Mouse (Mus musculus): ENCODE data around the gene Mindy1. TPM values are rescaled to one million over a fixed set of nuclear protein-coding genes. Genes with fewer than 3 reads are reported as not detected.

Gene Mindy1
- polyA plus RNA-seq (2015; fragmentation: Nextera tagmentation; extraction: Ambion mirVana), result 48.1 and 54.0 TPM in 2 replicates

DNA sequence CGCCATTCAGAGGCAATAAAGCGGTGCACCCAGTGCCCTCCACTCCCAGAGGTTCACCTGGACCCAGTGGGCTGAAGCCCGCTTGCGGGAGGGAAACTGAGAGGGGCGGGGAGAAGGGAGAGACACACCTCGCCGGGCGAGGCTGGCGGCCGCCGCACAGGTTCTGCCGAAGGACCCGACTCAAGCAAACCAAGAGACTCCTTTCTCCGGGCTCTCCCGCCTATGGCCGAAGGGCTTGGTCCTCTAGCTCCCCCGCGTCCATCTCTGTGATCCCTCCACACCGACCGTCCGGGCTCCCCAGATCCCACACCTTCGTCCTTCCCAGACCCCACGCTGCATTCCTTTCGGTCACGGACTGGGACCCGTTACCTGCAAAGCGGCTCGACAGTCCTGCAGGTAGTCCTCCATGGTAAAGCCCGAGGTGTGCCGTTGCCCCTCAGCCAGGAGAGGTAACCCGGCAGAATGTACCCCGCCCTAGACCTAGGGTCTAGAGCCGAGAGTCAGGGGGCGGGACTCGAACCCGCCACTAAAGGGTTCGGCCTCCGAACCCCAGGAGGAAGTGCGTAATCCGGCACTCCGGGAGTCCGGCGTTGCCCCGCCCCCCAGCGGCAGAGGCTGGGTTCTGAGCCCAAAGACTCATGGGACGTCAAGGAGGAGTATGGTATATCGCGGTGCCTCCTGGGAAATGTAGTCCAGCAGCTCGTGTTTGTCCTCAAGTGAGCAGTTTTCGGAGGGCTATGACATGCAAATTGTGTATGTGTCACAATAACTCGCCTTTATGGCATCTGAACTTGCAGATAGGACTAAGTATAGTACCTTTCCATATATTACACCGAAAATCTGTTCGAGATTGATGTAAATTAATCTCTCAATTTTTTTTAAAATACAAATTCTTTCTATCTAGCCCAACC lies at the start of gene Mindy1, which contains the start of gene Prune1:
TSS of gene Mindy1 (plus strand) at position 130 of the 911 bp plus-strand sequence.
TSS of gene Prune1 (minus strand) at position 861 of the 911 bp plus-strand sequence.
- peak within 1 kb of the TSS; percentile 98 for H3K27ac ChIP-seq (replicated peaks)
- no peaks in the 10 kb centered on the region for H3K9me3 ChIP-seq (replicated peaks)
- no peaks in the 10 kb centered on the region for H3K27me3 ChIP-seq
- WGBS, result under 1% methylated on average over 53 of the region's 53 CpGs
- peak within 1 kb of the TSS; percentile 75 for H3K9ac ChIP-seq
- peak within 1 kb of the TSS; percentile 72 for H3K4me2 ChIP-seq (replicated peaks)
- H3K4me1 ChIP-seq, result peaks cover 29% of the 10 kb centered on the region
- H3K36me3 ChIP-seq, result no peaks in the 10 kb centered on the region
- H3K4me3 ChIP-seq (replicated peaks), result peak within 1 kb of the TSS; percentile 79
- ATAC-seq (ENCODE audit: insufficient number of reproducible peaks, low FRiP score, low TSS enrichment, low read depth), result peak; percentile 90

DNA sequence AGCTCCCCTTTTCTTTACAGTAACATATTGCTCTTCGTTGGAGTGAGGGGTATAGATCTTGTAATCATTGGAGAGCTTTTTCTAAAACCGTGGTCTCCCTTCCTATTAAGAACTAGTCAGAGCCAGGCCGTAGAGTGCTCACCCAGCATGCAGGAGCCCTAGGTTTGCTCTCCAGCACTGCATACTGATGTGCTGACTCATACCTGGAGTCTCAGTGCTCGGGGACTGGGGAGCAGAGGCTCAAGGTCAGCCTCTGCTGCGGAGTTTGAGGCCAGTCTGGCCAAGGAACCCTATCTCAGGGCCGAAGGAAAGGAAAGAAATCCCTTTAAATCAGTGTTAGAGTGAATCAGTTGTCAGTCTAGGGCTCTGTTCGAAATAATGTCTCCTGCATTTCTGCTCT lies 48.4 kb upstream of the Mindy1 start:
- WGBS, result 76% methylated on average over 7 of the region's 7 CpGs
- no peak overlapping the region for H3K27ac ChIP-seq (replicated peaks)
- H3K27me3 ChIP-seq, result no peaks in the 10 kb centered on the region
- H3K36me3 ChIP-seq, result peaks cover 62% of the 10 kb centered on the region
- no peak for ATAC-seq (ENCODE audit: insufficient number of reproducible peaks, low FRiP score, low TSS enrichment, low read depth)
- H3K9ac ChIP-seq, result no peak overlapping the region
- H3K4me2 ChIP-seq (replicated peaks), result no peak overlapping the region
- peaks cover 21% of the 10 kb centered on the region for H3K4me1 ChIP-seq
- H3K9me3 ChIP-seq (replicated peaks), result no peaks in the 10 kb centered on the region
- no peak overlapping the region for H3K4me3 ChIP-seq (replicated peaks)

DNA sequence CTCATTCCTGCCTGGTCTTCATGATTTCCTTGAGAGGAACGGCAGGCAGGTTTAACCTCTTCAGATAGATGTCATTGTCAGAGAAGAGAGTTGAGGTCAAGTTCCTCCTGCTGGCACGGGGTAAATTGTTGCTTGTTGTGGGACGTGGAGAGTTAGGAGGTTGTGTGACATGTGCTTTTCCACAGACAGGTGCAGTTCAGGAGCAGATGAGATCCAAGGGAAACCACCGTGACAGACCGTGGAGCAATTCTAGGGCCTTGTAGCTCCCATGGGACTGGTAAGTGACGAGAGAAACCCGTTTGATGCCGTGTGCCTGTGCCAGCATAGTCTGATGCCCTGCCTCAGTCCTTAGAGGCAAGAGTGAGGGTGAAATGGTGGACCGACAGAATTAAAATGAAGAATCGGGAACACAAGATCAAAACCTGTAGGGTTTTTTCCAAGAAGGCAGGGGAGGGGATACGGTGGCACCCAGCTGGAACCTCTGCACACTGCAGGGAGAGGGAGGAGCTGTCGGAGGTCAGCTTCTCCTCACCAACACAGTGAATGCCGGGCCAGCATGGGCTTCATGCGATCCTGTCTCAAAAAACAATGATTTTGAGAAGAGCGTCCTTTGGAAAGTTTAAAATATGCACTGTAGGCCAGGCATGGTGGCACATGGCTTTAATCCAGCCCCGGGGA lies 47.7 kb upstream of the Mindy1 start:
- peaks cover 21% of the 10 kb centered on the region for H3K4me1 ChIP-seq
- no peaks in the 10 kb centered on the region for H3K9me3 ChIP-seq (replicated peaks)
- H3K4me2 ChIP-seq (replicated peaks), result no peak overlapping the region
- H3K9ac ChIP-seq, result no peak overlapping the region
- no peak overlapping the region for H3K27ac ChIP-seq (replicated peaks)
- H3K4me3 ChIP-seq (replicated peaks), result no peak overlapping the region
- no peaks in the 10 kb centered on the region for H3K27me3 ChIP-seq
- ATAC-seq (ENCODE audit: insufficient number of reproducible peaks, low FRiP score, low TSS enrichment, low read depth), result no peak
- WGBS, result 83% methylated on average over 16 of the region's 16 CpGs
- peaks cover 69% of the 10 kb centered on the region for H3K36me3 ChIP-seq

- no peak overlapping the region for H3K9ac ChIP-seq
- no peak overlapping the region for H3K4me2 ChIP-seq (replicated peaks)
- no peak for ATAC-seq (ENCODE audit: insufficient number of reproducible peaks, low FRiP score, low TSS enrichment, low read depth)
- H3K36me3 ChIP-seq, result peaks cover 69% of the 10 kb centered on the region
- no peaks in the 10 kb centered on the region for H3K27me3 ChIP-seq
- no peaks in the 10 kb centered on the region for H3K9me3 ChIP-seq (replicated peaks)
- no peak overlapping the region for H3K27ac ChIP-seq (replicated peaks)
- no peak overlapping the region for H3K4me3 ChIP-seq (replicated peaks)
- peaks cover 15% of the 10 kb centered on the region for H3K4me1 ChIP-seq
- WGBS, result 60% methylated on average over 23 of the region's 23 CpGs
Measured at GRCm38 (mm10) chr3:95235386-95236301, 45.5 kb upstream of the Mindy1 start.

DNA sequence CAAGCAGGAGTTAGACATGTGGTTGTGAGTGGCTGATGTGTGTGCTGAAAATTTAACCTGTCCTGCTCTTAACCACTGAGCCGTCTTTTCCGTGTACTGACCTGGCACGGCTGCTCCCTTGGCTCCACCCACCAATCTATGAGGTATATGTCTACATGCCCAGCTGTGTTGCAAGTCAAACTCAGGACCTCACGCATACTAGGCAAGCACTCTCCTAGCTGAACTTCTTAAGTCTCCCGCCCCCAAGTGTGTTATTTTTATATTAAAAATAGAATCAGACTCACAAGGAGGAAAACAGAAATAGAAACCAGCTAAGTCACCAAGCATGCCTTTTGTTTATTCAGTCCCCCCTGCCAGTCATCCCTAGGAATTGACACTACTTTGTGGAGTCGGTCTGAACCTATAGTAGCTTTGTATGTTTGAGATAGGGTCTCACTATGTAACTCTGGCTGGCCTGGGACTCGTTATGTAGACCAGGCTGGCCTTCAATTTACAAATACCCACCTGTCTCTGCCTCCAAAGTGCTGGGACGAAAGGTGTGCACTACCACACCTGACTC lies 43.5 kb upstream of the Mindy1 start:
- Histone ChIP-seq H3K9me3 (replicated peaks) (no peaks in the 10 kb centered on the region), H3K4me3 (replicated peaks) (no peak overlapping the region), H3K4me1 (peaks cover 6% of the 10 kb centered on the region; the same call in 1 of the 2 replicates), H3K4me2 (replicated peaks) (no peak overlapping the region), H3K27me3 (no peaks in the 10 kb centered on the region), H3K9ac (no peak overlapping the region), H3K36me3 (peaks cover 58% of the 10 kb centered on the region), H3K27ac (replicated peaks) (peak overlapping the region; percentile 28; the same call in 1 of the 2 replicates)
- WGBS, result 75% methylated on average over 8 of the region's 8 CpGs
- no peak for ATAC-seq (ENCODE audit: insufficient number of reproducible peaks, low FRiP score, low TSS enrichment, low read depth)

GRCm38 (mm10) chr3:95239022-95239421 lies 42.1 kb upstream of the Mindy1 start:
- Histone ChIP-seq H3K36me3 (peaks cover 44% of the 10 kb centered on the region), H3K4me2 (replicated peaks) (no peak overlapping the region), H3K9ac (no peak overlapping the region), H3K27ac (replicated peaks) (no peak overlapping the region), H3K4me3 (replicated peaks) (no peak overlapping the region), H3K27me3 (no peaks in the 10 kb centered on the region), H3K4me1 (peaks cover 6% of the 10 kb centered on the region; the same call in 1 of the 2 replicates), H3K9me3 (replicated peaks) (no peaks in the 10 kb centered on the region)
- ATAC-seq (ENCODE audit: insufficient number of reproducible peaks, low FRiP score, low TSS enrichment, low read depth), result no peak
- 80% methylated on average over 6 of the region's 6 CpGs for WGBS

DNA sequence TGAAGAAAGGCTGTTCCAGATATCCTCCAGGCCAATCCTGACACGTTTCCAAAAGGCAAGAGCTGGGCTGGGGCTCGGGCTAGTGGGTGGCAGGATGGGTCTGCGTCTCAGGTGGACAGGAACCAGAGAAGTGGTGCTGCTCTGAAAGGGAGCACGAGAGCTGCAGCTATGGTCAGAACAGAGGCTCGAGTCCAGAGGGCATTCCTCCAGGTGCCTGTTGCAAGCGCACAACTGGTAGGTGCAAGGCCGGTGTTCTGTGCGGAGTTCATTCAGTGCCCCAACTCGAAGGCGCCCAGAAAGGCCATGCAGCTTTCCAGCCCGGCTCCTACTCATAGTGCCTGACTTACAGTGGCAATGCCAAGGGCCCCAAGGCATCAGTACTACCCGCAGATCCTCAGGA lies 41.2 kb upstream of the Mindy1 start:
- Histone ChIP-seq H3K36me3 (peaks cover 35% of the 10 kb centered on the region), H3K27ac (replicated peaks) (no peak overlapping the region), H3K4me2 (replicated peaks) (no peak overlapping the region), H3K27me3 (no peaks in the 10 kb centered on the region), H3K4me1 (peaks cover 6% of the 10 kb centered on the region; the same call in 1 of the 2 replicates), H3K9me3 (replicated peaks) (no peaks in the 10 kb centered on the region), H3K9ac (no peak overlapping the region), H3K4me3 (replicated peaks) (no peak overlapping the region)
- 88% methylated on average over 12 of the region's 12 CpGs for WGBS
- ATAC-seq (ENCODE audit: insufficient number of reproducible peaks, low FRiP score, low TSS enrichment, low read depth), result no peak

- no peaks in the 10 kb centered on the region for H3K9me3 ChIP-seq (replicated peaks)
- ATAC-seq (ENCODE audit: insufficient number of reproducible peaks, low FRiP score, low TSS enrichment, low read depth), result no peak
- peaks cover 31% of the 10 kb centered on the region for H3K36me3 ChIP-seq
- no peak overlapping the region for H3K4me2 ChIP-seq (replicated peaks)
- no peak overlapping the region for H3K9ac ChIP-seq
- H3K4me1 ChIP-seq, result peaks cover 6% of the 10 kb centered on the region; the same call in 1 of the 2 replicates
- no peaks in the 10 kb centered on the region for H3K27me3 ChIP-seq
- H3K4me3 ChIP-seq (replicated peaks), result no peak overlapping the region
- WGBS, result 28% methylated on average over 17 of the region's 17 CpGs
- no peak overlapping the region for H3K27ac ChIP-seq (replicated peaks)
Measured at GRCm38 (mm10) chr3:95240900-95241299, 40.2 kb upstream of the Mindy1 start.

- no peak for ATAC-seq (ENCODE audit: insufficient number of reproducible peaks, low FRiP score, low TSS enrichment, low read depth)
- Histone ChIP-seq H3K4me2 (replicated peaks) (no peak within 1 kb of the TSS), H3K27ac (replicated peaks) (no peak within 1 kb of the TSS), H3K36me3 (peaks cover 26% of the 10 kb centered on the region), H3K4me3 (replicated peaks) (no peak within 1 kb of the TSS), H3K27me3 (no peaks in the 10 kb centered on the region), H3K9ac (no peak within 1 kb of the TSS), H3K9me3 (replicated peaks) (no peaks in the 10 kb centered on the region), H3K4me1 (peaks cover 6% of the 10 kb centered on the region; the same call in 1 of the 2 replicates)
- WGBS, result 73% methylated on average over 7 of the region's 7 CpGs
Measured at GRCm38 (mm10) chr3:95241498-95241897, 39.6 kb upstream of the Mindy1 start, which contains the start of gene Gm128. Gm128 (minus strand) TSS chr3:95241598.

DNA sequence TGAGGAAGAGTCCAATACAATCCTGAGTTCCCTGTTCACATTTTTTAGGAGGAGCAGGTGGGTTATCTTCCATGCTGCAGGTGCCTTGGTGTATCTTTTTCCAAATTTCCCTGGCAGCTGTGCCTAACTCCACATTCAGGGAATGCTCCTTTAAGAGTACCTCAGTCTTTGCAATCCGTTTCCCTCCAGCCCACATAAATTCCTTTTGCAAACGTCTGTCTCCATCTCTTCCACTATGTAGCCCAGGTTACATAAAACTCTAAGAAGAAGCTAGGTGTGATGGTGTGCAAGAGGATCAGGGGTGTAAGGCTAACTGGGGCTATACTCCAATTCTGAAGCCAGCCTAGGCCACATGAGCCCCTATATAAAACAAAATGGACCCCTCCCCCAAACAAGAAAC lies 38.1 kb upstream of the Mindy1 start:
- Histone ChIP-seq H3K4me1 (peaks cover 6% of the 10 kb centered on the region; the same call in 1 of the 2 replicates), H3K9ac (no peak overlapping the region), H3K27me3 (no peaks in the 10 kb centered on the region), H3K4me3 (replicated peaks) (no peak overlapping the region), H3K9me3 (replicated peaks) (no peaks in the 10 kb centered on the region), H3K27ac (replicated peaks) (no peak overlapping the region), H3K36me3 (peaks cover 10% of the 10 kb centered on the region), H3K4me2 (replicated peaks) (no peak overlapping the region)
- WGBS, result 72% methylated on average over 2 of the region's 2 CpGs
- ATAC-seq (ENCODE audit: insufficient number of reproducible peaks, low FRiP score, low TSS enrichment, low read depth), result no peak
